In the genomic region with DNA sequence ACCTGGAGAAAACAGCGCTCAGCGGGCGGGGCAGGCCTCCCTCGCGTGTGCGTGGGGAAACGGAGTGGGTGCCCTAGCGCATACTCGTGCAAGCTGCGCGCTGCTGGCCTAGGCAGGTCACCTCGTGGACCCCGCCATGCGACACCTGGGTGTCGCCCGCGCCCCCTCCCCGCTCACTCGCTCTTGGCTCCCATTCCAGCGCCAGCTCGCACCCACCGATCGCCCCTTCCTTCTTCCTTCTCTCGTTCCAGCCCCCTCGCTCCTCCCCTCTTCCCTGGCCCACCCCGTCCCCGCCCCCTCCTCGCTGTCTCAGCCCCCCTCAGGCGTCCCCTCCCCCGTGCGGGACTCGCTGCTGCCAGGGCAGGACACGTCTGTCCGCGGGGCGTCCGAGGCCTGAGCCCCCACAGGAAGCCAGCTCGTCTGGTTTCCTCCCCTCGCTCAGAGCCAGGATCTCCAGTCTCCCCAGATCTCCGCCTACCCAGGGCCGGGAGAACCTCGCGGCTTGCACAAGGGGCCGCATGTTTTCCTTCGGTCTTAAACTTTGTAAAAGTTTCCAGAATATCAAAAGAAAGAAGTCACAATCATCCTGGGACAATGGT, we compare ENCODE assay signal across 8 mouse cellular contexts. TPM values are rescaled to one million over a fixed set of nuclear protein-coding genes. Genes with fewer than 3 reads are reported as not detected.
DNase-seq lines count a peak whose midpoint lies in the region; ATAC-seq lines count a peak whose summit lies in the region.

No protein-coding gene starts in this region.

- 0% methylated on average over 24 of the region's 45 CpGs for WGBS in embryonic facial prominence, embryonic 14.5 days
- under 1% methylated on average over 38 of the region's 45 CpGs for WGBS in midbrain, embryonic 16.5 days

- H3K9ac ChIP-seq in embryonic facial prominence, embryonic 14.5 days (ENCODE audit: low read depth, low read length) = peak overlapping the region; percentile 88
- H3K9ac ChIP-seq in midbrain, embryonic 16.5 days (ENCODE audit: low read depth, low read length) = peak overlapping the region; percentile 57

- H3K36me3 ChIP-seq in embryonic facial prominence, embryonic 14.5 days (ENCODE audit: control insufficient read depth, insufficient read depth, low read length) = peaks cover 18% of the 10 kb centered on the region
- no peaks in the 10 kb centered on the region for H3K36me3 ChIP-seq in midbrain, embryonic 16.5 days (ENCODE audit: control insufficient read depth, insufficient read depth, low read length)

- H3K4me2 ChIP-seq in embryonic facial prominence, embryonic 14.5 days (ENCODE audit: low read depth, low read length) = peak overlapping the region; percentile 83
- H3K4me2 ChIP-seq in midbrain, embryonic 16.5 days (ENCODE audit: low read length) = peak overlapping the region; percentile 81

- H3K27ac ChIP-seq in embryonic facial prominence, embryonic 14.5 days (replicated peaks; ENCODE audit: low read depth, low read length) = peak overlapping the region; percentile 92
- no peak overlapping the region for H3K27ac ChIP-seq in midbrain, embryonic 16.5 days (ENCODE audit: low read length)

- H3K4me1 ChIP-seq in embryonic facial prominence, embryonic 14.5 days (ENCODE audit: control insufficient read depth, insufficient read depth, low read length) = peaks cover 45% of the 10 kb centered on the region
- peaks cover 9% of the 10 kb centered on the region for H3K4me1 ChIP-seq in midbrain, embryonic 16.5 days (ENCODE audit: control insufficient read depth, insufficient read depth, low read length)

- DNase-seq in right cerebral cortex, postnatal 10 days (ENCODE audit: low spot score in 2 of 2) = peak; percentile 35 to 42
- DNase-seq in right cerebral cortex, postnatal 36 days (ENCODE audit: low spot score in 2 of 2) = no peak
- peak; percentile 93 for DNase-seq in embryonic facial prominence, embryonic 14.5 days (ENCODE audit: low spot score)
- peak; percentile 81 for DNase-seq in heart, postnatal 4 days
- peak; percentile 72 for DNase-seq in liver
- no peak for DNase-seq in layer of hippocampus, adult 9-10 months (ENCODE audit: low spot score)
- no peak for DNase-seq in layer of hippocampus, postnatal 36 days

- H3K27me3 ChIP-seq in embryonic facial prominence, embryonic 14.5 days (replicated peaks; ENCODE audit: control insufficient read depth, insufficient read depth, low read length) = no peaks in the 10 kb centered on the region
- peaks cover 39% of the 10 kb centered on the region for H3K27me3 ChIP-seq in midbrain, embryonic 16.5 days (ENCODE audit: control insufficient read depth, insufficient read depth, low read depth, low read length)

- ATAC-seq in embryonic facial prominence, embryonic 14.5 days (ENCODE audit: low read depth) = peak; percentile 78
- ATAC-seq in midbrain, embryonic 16.5 days = peak; percentile 49

- H3K9me3 ChIP-seq in embryonic facial prominence, embryonic 14.5 days (ENCODE audit: control insufficient read depth, low read length) = no peaks in the 10 kb centered on the region
- H3K9me3 ChIP-seq in midbrain, embryonic 16.5 days (replicated peaks; ENCODE audit: control insufficient read depth, low read length, poor library complexity, severe bottlenecking) = no peaks in the 10 kb centered on the region

- H3K4me3 ChIP-seq in embryonic facial prominence, embryonic 14.5 days (ENCODE audit: low read depth, low read length) = peak overlapping the region; percentile 95
- H3K4me3 ChIP-seq in midbrain, embryonic 16.5 days (ENCODE audit: low read depth, low read length) = peak overlapping the region; percentile 46

RNA-seq across cellular contexts. Expression of a gene that starts 1.4 kb away (rescaled TPM):
- 54.5 and 64.6 TPM in 2 replicates for polyA plus RNA-seq in embryonic facial prominence, embryonic 14.5 days (2014; fragmentation: Nextera tagmentation; extraction: Ambion mirVana)
- total RNA-seq in heart, postnatal 4 days (2021) = 10 to 100 TPM; 16.4 to 20.2 TPM
- polyA plus RNA-seq in midbrain, embryonic 16.5 days (2015; fragmentation: Nextera tagmentation; extraction: Ambion mirVana) = 2.4 and 2.9 TPM in 2 replicates
- total RNA-seq in layer of hippocampus, postnatal 36 days (2021) = under 1 TPM; 0.40 to 0.91 TPM

Comparison
In these comparisons a context has a peak if more than half of its experiments do, and no peak if none do; other contexts are left out.
1. DNase-seq: peak in right cerebral cortex, postnatal 10 days (2 of 2), embryonic facial prominence, embryonic 14.5 days (single experiment), heart, postnatal 4 days (single experiment) and liver (single experiment); none in right cerebral cortex, postnatal 36 days (0 of 2), layer of hippocampus, adult 9-10 months (single experiment) and layer of hippocampus, postnatal 36 days (0 of 2).
2. RNA of a gene that starts 1.4 kb away (total RNA-seq): 16.4 to 20.2 TPM in heart, postnatal 4 days; 0.40 to 0.91 TPM in layer of hippocampus, postnatal 36 days; every median in the first group is over 4 times any median in the second.